Mouse (Mus musculus) fibroblast of lung, adult 2 months (primary cell): Measurements from ENCODE around the gene Mrps6.
"Not testable (repeated sequence)": the region's sequence is repeated elsewhere in the genome, so short reads cannot be mapped to it uniquely, and the experiment has no call there.

Experiments
- DNase-seq: peaks from one replicate; pipeline ENCODE4 v3.0.0-alpha.2; 2011; ENCODE audit warnings: low read depth

Mrps6 gene

DNA sequence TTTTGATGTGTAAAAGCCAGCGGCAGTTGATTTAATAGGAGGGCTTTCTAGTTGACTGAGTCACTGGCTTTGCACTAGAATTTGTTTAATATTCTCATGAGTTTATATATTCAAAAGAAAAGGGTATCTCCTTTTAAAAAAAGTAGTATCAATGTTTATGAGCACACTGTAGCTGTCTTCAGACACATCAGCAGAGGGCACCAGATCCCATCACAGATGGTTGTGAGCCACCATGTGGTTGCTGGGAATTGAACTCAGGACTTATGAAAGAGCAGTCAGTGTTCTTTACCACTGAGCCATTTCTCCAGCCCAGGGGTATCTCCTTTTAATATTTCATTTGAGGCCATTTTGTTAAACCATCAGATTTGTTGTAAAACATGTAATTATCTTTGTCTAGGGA is 4.8 kb downstream of the Mrps6 start:
- DNase-seq: no peak

DNA sequence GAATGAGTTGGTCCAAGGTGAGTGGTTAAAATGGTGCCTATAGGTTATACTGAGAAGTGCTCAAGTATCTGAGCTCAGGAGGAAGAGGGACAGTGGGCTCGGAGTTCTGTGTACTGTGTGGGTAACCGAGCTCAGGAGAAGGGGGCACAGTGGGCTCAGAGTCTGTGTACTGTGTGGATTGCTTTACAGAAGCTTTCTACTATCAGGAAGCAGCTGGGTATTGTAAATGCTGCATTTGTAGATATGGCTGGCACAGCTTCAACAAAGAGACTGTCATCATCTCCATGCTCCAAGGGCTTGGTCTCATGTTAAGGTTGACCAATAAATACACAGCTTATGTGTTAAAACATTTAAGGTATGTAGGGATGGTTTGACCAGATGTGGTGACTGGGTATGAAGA is 6.7 kb downstream of the Mrps6 start:
- no peak for DNase-seq

DNA sequence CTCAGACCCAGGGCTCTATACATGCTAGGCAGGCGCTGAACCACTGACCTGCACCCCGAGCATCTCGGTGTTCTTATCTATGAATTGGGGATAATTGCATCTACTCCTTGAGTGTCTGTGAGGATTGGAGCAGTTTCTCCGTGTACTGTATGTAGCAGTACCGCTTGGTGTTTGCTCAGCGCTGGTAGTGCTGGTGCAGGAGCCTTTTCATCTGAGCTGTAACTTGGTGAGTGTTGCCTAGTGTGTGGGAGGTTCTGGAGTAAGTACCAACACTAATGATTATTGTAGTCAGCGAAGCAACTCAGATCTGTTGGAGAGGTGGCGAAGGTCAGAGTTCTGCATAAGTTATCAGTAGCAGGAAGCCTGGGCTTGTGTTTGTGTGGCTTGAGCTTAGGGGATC is 12.3 kb downstream of the Mrps6 start:
- DNase-seq: no peak

DNA sequence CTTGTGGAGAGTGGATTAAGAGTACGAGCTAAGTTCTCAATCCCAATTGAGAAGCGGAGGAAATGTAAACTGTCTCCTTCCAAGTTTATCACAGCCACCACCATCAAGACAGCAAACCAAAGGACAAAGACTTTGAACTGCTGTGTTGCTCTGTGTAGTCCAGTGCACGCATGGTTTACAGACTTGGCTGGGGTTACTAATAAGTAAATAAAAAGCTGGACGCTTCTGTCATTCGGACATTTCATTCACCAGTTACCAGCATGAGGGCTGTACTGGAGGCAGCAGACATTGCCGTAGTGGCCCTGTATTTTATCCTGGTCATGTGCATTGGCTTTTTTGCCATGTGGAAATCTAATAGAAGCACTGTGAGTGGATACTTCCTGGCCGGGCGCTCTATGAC is 18.7 kb downstream of the Mrps6 start:
- no peak for DNase-seq

DNA sequence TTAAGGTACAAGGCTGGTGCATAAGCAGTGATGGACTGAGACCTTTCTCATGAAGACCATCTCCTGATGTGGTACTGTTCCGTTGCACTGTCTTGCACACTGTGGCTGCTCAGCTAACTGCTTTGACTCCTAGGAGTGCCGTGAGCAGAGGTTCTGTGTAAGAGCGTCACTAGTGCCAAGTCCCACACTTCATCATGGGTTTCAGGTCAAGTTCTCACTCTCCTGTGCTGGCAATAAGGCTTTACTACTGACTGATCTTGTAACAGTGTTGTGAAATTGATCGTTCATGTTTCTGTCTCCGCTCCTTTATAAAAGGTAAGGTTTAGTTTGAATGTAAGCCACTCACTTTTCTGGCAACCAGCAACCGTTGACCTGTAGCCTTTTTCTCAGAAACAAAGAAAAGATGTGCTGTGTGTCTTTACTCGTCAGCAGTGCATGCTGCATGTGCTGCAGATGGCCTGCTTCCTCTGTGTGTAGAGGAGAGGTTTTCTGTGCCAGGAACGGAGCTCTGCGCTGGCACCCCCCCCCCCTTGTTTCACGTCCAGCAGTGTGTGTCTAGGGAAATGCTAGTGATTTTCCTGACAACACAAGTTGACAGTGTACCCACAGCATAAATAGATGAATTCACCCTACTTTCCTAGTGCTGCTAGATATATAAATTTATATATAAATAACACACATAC is 25.8 kb downstream of the Mrps6 start:
- no peak for DNase-seq

DNA sequence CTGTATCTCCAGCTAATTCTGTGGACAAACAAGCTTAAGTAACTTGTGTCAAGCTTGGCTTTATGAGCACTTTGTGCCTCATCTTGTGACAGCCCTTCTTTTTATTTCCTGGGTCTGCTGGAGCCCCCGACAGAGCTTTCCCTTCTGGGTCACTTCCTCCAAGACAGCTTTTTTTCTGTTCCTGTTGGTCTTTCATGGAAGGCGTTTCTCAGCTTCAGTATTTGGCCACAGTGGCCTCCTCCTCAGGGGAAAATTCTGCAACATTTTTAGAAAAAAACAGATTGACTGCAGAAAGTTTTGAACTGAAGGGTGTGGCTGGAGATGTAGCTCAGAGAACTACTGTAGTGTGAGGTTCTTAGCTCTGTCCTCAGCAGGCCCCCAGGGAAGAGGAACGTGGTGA is 31.2 kb downstream of the Mrps6 start:
- no peak for DNase-seq

DNA sequence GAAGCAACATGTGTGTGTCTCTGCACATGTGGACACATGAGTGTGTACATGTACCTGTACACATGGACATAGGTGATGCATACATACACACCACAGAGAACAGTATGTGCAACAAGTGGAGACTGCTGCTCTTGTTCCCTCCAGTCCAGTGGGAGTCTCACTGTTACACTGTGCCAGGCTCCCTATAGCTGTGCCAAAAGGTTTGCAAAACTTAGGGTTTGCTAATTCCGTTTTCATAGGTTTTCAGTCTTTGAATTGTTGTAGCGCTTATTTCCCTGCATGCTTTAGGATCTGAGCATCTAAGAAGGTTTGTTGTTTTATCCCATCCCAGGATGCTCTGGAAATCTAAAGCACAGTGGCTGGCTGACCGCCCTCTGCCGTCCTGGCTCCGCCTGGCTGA is 33.8 kb downstream of the Mrps6 start:
- no peak for DNase-seq

DNA sequence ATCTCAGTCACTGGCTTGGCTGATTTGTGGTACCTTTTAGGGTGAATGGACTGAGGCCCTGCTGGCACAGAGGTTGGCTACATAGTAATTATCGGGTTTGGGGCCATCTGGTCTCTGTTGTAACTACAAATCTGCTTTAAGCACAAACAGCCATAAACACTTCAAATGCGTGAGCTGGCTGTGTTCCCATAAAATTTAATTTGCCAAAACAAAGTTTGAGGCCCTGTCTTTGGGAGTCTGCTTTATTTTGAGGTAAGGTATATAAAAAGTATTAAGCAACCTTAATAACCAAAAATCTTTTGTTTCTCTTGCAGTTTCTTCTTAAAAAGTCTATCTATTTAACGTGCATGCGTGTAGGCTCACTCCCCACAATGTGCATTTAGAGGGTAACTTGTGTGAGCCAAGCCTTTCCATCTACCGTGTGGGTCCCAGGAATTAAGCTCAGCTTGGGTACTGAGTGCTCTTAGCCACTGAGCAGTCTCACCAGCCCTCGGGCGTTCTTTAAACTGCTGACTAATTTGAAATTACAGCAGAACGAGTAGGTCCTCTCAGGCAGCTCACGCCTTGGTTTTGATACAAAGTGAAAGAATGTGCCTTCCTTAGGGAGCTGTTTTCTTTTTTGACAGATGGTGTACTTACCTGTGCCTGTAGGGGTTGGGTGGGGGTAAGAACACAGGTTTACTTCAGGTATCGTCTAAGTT is 40.4 kb downstream of the Mrps6 start:
- DNase-seq: no peak

DNA sequence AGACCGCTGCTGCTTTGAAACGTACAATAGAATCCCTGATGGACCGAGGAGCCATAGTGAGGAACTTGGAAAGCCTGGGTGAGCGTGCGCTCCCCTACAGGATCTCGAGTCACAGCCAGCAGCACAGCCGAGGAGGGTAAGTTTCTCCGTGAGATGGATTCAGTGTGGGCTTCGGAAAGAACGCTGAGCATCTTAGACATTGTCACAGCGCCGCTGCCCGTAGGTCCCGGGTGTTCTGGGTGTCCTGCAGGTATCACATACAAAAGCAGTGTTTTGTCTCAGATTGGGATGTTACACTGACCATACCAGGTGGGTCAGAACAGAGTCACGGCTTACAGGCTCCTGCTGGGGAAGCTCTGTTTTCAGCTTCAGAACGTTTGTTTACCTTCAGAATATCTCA is 41.5 kb downstream of the Mrps6 start:
- DNase-seq: no peak

DNA sequence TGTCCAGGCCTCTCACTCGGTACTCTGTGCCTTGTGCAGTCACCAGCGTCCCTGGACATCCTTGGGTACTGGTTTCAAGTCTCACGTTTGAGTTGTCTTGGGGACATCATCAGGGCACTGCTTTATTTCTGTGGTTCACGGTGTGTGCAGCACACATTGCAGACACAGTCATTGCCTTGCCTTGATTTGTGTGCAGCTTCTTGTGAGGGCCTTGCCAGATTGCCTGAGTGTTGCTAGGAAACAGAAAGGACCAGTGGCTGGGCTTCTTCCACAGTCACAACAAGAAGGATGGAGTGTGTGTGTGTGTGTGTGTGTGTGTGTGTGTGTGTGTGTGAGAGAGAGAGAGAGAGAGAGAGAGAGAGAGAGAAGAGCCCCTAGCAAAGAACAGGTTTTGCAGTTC is 42.0 kb downstream of the Mrps6 start:
- no peak for DNase-seq

DNA sequence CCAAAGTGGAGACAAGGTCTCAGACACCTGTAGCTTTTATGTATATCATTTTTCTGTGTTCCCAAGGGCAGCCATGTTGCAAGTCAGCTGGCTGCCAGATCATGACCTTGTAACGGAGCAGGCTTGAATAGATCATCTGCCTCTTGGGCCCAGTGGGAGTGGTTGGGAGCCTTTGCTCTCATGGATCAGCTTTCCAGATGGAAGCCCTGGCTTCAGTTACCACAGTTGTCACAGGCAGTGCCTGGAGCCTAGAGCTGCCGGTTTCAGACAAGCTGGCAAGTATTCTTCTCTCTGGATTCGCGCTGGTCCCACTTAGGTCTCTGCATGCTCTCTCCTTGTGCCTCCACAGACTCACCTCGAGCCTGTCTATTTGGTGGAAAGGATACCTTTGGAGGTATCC is 44.0 kb downstream of the Mrps6 start:
- DNase-seq: no peak

DNA sequence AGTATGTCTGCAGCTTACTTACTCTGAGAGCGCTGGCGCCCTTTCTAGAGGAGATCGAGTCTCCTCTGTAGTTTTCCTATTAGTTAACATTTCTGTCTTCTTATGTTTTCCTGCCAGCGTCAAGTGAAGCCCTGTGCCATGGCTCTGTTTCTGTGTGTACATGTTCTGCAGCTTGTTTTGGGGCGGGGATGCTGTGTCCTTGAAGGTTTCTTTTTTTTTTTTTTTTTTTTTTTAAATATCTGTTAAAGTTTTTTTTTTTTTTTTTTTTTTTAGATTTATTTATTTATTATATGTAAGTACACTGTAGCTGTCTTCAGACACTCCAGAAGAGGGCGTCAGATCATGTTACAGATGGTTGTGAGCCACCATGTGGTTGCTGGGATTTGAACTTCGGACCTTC is 44.9 kb downstream of the Mrps6 start:
- not testable (repeated sequence) for DNase-seq

DNA sequence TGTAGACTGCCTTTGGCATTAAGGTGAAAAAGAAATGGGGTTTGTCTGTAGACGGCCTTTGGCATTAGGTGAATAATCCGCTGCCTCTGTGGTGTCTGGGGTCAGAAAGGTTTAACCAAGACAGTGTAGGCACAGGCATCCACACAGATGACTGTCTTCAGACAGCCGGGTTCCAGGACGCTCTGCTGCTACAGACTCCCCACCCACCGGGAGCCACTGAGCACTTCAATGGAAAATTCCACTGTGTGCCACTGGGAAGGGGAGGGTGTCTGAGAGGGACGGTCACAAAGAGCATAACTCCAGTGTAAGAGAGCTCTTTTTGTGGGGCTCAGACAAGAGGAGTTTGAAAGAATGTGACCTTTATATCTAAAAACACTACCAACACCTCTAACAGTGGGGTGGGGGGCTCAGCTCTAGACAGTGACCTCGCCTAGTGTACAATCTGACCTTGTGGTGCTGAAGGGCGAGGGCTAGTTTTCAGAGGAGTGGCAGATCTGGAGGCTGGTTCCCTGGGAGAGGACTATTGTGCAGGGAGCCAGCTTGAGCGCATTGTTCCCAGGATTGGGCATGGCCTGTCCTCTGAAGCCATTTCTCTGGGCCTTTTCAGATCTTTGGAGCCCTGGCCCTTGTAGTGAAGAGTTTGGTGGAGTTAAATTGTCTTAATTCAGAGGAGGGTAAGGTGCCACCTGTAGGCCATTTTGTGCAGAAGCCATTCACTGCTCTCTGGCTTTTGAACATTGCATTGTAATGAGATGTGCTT is 45.7 kb downstream of the Mrps6 start:
- DNase-seq: no peak

DNA sequence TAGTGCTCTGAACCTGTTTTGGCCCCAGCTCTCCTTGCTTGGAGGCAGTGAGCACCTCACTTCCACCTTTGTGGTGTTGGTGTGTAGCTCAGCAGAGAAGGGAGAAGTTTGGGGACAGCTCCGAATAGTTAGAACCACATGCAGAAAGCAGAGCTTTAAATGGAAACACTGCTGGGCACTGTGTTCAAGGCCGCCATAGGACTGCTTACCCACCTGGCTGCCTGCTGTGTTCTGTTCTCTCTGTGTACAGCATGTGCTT is 46.2 kb downstream of the Mrps6 start:
- DNase-seq: no peak

DNA sequence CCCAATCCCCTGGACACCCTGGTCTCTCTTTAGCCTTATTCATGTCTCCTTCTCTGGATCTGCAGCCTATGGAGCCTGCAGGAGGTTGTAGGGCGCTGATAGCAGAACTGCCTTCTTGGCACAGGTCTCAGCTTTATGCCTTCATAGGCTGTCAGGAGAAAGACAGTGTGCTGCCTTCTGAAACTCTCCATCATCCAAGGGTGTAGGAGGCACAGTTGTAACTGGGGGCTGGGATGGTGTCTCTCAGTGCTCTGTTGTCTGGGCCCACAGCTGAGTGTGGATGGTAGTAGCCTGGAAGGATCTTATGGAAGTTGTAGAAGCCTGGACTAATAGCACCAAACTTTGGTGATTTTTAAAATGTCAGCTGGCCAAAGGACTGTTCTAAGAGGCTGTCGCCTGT is 46.9 kb downstream of the Mrps6 start:
- DNase-seq: no peak

DNA sequence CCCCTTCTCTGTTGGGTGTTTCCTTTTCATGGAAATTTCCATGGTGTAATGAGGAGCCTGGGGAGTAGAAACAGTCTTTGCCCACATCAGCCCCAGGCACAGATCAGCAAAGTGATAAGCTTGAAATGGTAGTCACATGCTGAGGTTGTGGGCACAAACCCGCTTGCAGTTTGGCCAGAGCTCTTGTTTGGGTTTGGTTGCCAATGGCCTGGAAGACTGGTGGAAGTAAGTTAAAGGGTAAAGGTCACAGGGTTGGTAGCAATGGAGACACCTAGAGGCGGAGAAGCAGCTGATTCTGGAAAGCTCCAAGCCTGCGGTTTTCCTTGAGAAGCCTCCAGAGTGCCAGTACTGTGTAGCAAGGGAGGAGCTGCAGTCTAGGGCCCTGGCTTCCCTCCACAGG is 47.6 kb downstream of the Mrps6 start:
- peak; percentile 56 for DNase-seq

DNA sequence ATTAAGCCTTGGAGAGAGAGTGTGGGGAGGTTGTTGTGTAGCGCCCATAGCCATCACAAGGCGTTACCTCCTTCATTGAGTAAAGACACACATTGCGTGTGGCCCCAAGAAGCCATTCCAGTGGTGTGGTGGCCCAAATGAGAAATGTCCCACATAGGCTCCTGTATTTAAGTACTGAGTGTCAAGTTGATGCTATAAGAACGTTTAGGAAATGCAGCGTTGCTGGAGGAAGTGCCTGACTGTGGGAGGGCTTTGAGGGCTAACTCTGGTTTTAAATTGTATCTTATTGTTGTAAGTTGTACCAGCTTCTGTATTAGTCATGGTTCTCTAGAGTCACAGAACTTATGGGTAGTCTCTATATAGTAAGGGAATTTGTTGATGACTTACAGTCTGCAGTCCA is 49.3 kb downstream of the Mrps6 start:
- no peak for DNase-seq

DNA sequence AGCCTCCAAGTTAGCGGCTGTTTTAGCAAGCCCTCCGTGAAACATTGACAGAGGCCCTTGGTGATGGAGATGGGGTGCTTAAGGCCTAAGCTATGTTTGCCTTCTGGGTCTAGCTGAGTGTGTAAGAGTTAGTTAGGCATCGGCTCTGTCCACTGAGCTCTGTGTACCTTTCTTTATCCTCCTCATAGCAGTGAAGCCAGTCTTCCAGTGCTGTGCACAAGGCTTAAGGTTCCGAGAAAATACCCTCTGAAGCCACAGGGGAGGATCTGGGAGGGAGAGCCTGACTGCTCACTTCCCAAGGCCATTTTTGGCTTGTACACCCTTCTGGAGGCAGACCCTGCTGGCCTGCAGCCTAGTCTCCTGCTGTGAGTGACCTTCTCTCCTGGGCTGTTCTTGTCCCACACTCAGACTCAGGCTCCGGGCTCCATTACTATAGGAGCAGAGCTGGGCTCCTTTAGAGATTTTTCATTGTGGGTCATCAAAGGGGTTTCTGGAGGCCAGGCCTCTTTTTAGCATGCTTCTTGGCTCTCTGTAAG is 56.7 kb downstream of the Mrps6 start:
- no peak for DNase-seq

DNA sequence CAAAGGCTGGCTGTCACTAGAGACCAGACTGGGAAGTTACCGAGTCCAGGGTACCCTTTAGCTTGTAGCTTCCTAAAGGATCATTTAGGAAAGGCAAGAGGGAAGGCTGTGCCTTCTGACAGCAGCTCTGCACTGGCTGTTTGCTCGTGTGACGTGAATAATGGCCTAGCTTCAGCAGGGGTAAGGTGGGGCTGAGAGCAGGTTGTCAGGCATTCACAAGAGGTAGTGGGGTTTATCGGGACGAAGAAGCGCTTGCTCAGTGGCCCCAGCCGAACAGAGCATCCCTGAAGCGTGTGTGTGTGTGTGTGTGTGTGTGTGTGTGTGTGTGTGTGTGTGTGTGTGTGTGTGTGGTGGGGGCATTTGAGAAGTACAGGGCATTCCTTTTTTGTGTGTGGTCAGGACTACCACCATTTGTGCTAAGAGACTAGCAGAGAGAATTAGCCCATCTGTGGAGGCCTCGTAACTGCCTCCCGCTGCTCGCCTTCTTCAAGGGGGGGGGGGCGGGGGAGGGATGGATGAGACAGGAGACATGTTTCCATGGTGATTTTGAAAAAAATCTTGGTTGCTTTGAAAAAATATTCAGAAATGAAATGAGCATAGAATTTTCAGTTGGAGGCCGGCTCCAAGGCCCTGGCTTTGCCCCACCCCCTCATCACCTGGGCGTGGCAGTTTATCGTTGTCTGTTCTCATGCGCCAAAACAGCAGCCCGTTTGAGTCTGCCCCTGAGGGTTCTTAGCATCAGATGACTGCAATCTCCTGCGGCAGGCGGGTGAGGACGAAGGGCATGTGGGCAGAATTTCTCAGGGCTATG is 57.7 kb downstream of the Mrps6 start:
- DNase-seq: no peak

DNA sequence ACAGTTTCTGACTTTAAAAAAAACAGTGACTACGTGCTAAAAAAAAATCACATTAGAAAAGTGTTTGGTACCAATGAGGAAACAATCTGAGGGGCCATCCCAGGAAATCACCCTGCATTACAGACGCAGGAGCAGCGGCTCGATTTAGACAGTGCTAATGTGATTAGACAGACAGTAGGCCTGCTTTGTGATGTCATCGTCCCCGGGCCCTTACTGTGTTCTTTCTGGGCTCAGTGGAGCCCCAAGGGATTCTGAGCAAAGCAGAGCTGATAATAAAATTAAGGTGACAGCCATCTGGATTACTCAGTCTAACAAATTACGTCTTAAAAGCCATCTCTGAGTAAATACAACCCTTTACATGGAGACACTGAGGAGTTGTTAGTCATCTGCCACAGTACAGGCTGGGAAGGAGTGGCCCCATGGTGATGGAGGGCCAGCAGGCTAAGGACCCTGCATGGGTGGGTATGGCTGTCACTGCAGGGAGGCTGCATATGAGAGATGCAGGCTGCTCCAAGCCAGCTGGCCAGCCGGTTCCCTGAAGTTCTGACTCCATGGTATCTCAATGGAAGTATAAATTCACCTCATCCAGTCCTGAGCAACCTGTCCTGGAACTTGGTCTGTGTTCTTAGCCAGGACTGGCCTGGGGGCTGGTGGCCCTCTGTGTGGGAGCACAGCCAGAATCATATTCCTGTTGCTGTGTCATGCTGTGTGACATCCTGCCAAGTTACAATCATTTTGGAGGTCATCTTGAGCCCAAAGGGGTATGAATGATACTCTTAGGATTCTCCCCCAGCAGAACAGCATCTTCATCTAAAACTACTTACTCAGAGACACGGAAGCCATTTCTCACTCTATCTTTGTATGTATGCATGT is 59.5 kb downstream of the Mrps6 start:
- DNase-seq: no peak

DNA sequence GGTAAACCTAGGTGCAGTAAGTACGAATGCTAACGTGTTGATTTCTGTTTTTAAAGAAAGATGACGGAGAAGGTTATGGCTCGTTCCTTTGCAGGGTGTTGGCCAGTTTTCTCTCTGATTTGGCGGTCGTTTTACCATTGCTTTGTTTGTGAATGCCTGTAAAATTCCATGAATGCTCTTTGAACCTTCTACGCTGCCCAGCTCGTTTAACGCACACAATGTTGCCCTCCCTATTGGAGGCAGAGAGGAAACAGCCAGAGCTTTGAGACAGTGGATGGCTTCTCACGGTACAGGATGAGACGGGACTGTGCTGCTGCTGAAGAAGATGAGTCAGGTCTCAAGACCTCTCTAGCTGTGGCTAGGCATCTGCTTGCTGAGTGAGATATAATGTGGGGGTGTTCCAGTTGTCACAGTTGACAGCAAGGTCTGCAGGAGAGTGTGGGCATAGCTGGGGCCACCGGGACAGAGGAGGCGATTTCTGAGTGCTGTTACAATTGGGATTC is 61.0 kb downstream of the Mrps6 start:
- no peak for DNase-seq
